Mouse (Mus musculus): ENCODE data around the gene Gm20870. TPM values are rescaled to one million over a fixed set of nuclear protein-coding genes. Genes with fewer than 3 reads are reported as not detected.
"Not testable (repeated sequence)": the region's sequence is repeated elsewhere in the genome, so short reads cannot be mapped to it uniquely, and the experiment has no call there.

Gene Gm20870
- not detected in 2 replicates for polyA plus RNA-seq (2016; fragmentation: Nextera tagmentation; extraction: Ambion mirVana)

DNA sequence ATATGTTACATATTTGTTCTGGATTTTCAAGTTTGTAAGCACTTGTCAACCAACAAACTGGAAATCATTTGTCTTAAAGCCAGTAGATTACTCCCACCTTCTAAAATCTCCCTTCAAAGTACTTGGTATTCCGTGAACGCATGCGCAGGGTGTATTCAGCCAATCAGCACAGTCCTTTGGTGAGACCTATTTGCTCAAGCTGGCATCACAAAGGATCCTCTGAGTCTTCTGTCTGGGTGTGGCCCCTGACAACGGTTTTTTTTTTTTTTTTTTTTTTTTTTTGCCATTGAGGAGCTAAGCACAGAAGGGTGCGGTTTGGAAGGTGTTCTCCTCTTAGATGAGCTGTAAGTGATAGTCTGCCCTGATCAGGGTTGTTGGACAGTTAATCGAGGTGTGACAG lies at the start of gene Gm20870:
Gene Gm20870, plus strand, starts transcription at position 301 of the 400 bp plus-strand sequence.
- DNase-seq (ENCODE audit: low spot score); H3K36me3 ChIP-seq: not testable (repeated sequence)

More for the DNA sequence above, at the start of gene Gm20870:
- H3K27ac ChIP-seq; H3K27me3 ChIP-seq (ENCODE audit: insufficient read depth, poor library complexity, severe bottlenecking); H3K4me3 ChIP-seq; H3K9me3 ChIP-seq; H3K4me1 ChIP-seq: not testable (repeated sequence)
- no CpG with 5 or more reads among the region's 6 CpGs for WGBS

Other genes starting within 250 kb of the Gm20870 start
- not detected in 2 replicates for gene Gm20869, start 222.6 kb upstream of the Gm20870 start, polyA plus RNA-seq (2016; fragmentation: Nextera tagmentation; extraction: Ambion mirVana)